Mouse (Mus musculus): ENCODE measurements around the gene Gm21883. TPM values are rescaled to one million over a fixed set of nuclear protein-coding genes. Genes with fewer than 3 reads are reported as not detected.
"Not testable (repeated sequence)": the region's sequence is repeated elsewhere in the genome, so short reads cannot be mapped to it uniquely, and the experiment has no call there.

Gm21883 gene
- polyA plus RNA-seq (2014; fragmentation: Nextera tagmentation; extraction: Ambion mirVana): not detected in 2 replicates

DNA sequence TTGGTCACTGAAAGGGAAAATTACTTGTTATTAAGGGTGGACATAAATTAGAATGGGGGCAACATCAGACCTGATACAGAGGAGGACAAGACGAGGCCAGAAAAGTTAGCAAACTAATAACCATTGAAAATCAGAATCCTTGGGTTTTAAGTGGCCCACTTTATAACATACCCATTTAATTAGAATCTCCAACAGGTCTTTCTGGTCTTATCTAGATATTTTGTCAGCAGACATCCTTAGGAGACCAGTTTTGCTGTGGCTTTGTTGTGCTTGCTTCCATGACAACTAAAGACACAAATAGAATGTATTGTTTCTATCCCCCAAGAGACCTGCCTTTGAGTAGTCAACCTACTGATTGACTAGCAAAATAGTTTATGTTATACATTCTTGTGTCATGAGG lies at the start of gene Gm21883:
Gm21883 (minus strand) TSS at position 101 of the 400 bp plus-strand sequence.
- H3K4me3 ChIP-seq (ENCODE audit: control insufficient read depth in 1 of 2, insufficient read depth in 1 of 2, low read depth in 1 of 2, low read length in 2 of 2); H3K27me3 ChIP-seq (ENCODE audit: control insufficient read depth, insufficient read depth, low read length); H3K9ac ChIP-seq (ENCODE audit: low read length); H3K27ac ChIP-seq (replicated peaks in 1 of 2; ENCODE audit: control insufficient read depth in 1 of 2, insufficient read depth in 1 of 2, low read depth in 2 of 2, low read length in 2 of 2); H3K4me1 ChIP-seq (ENCODE audit: control insufficient read depth in 2 of 2, insufficient read depth in 2 of 2, low read length in 2 of 2); ATAC-seq (ENCODE audit: insufficient number of reproducible peaks, insufficient read depth, low FRiP score, low read depth); H3K4me2 ChIP-seq (ENCODE audit: low read length); H3K36me3 ChIP-seq (ENCODE audit: control insufficient read depth, insufficient read depth, low read length); H3K9me3 ChIP-seq (ENCODE audit: control insufficient read depth, low read length): not testable (repeated sequence)
- no CpG with 5 or more reads among the region's 1 CpGs for WGBS

DNA sequence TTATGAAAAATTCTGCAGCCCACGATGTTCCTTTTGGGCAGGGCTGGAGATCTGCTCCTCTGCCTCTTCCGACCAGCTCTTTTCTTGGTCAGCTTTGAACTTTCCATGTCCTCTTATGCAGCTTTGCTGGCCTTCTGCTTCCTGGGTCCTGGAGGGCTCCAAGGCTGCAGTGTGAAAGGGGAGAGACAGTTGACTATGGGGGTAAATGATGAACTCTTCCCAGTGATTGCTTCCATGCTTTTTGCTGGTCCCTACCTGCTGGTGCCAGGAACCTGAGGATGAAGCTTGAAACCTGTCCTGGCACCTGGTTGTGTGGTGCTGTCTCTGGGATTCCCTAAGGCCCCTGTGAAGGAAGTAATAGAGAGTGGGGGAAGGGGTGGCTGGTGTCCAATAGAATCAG lies 44.7 kb upstream of the Gm21883 start, which contains the start of gene Spin2e:
Spin2e (minus strand) TSS at position 101 of the 400 bp plus-strand sequence.
- not testable (repeated sequence) for H3K9me3 ChIP-seq (ENCODE audit: control insufficient read depth, low read length); H3K4me3 ChIP-seq (ENCODE audit: control insufficient read depth in 1 of 2, insufficient read depth in 1 of 2, low read depth in 1 of 2, low read length in 2 of 2); H3K27ac ChIP-seq (replicated peaks in 1 of 2; ENCODE audit: control insufficient read depth in 1 of 2, insufficient read depth in 1 of 2, low read depth in 2 of 2, low read length in 2 of 2); H3K4me2 ChIP-seq (ENCODE audit: low read length); H3K36me3 ChIP-seq (ENCODE audit: control insufficient read depth, insufficient read depth, low read length); H3K4me1 ChIP-seq (ENCODE audit: control insufficient read depth in 2 of 2, insufficient read depth in 2 of 2, low read length in 2 of 2); ATAC-seq (ENCODE audit: insufficient number of reproducible peaks, insufficient read depth, low FRiP score, low read depth); H3K27me3 ChIP-seq (ENCODE audit: control insufficient read depth, insufficient read depth, low read length); H3K9ac ChIP-seq (ENCODE audit: low read length)
- WGBS: 80% methylated on average over 1 of the region's 2 CpGs

Other genes with a start within 250 kb of the Gm21883 start
- not detected in 2 replicates for gene Btbd35f26, start 237.8 kb downstream of the Gm21883 start, polyA plus RNA-seq (2014; fragmentation: Nextera tagmentation; extraction: Ambion mirVana)
- not detected in 2 replicates for gene Btbd35f19, start 190.4 kb downstream of the Gm21883 start, polyA plus RNA-seq (2014; fragmentation: Nextera tagmentation; extraction: Ambion mirVana)
- not detected in 2 replicates for gene Spin2e, start 44.6 kb upstream of the Gm21883 start, polyA plus RNA-seq (2014; fragmentation: Nextera tagmentation; extraction: Ambion mirVana)
- gene Btbd35f25, start 142.9 kb upstream of the Gm21883 start, polyA plus RNA-seq (2014; fragmentation: Nextera tagmentation; extraction: Ambion mirVana): not detected in 2 replicates

Measured in heart, embryonic 14.5 days (tissue).